Comparison of ENCODE assay signal across 9 mouse cellular contexts in genomic region chr1:78819592-78819991, GRCm38 (mm10). TPM values are rescaled to one million over a fixed set of nuclear protein-coding genes. Genes with fewer than 3 reads are reported as not detected.
DNase-seq lines count a peak whose midpoint lies in the region; ATAC-seq lines count a peak whose summit lies in the region.
"Had no signal": no experiment of that assay in that cellular context is flagged by ENCODE, and none has a peak within 500 bp of the region (broad histone marks: within the 10 kb centered on the region; RNA-seq: fewer than 3 reads in every experiment).

No protein-coding gene starts in this region.

- no peak overlapping the region for H3K4me3 ChIP-seq in intestine, embryonic 16.5 days (ENCODE audit: low read length)
- no peak overlapping the region for H3K4me3 ChIP-seq in stomach, embryonic 15.5 days (replicated peaks)
- H3K4me3 ChIP-seq in liver, embryonic 12.5 days, result no peak overlapping the region
- H3K4me3 ChIP-seq: midbrain, embryonic 12.5 days had no signal

- ATAC-seq in intestine, embryonic 16.5 days, result peak; percentile 38
- ATAC-seq in stomach, embryonic 15.5 days (ENCODE audit: insufficient read depth, low FRiP score, low read depth), result peak; percentile 16; the same call in 1 of the 2 replicates
- no peak for ATAC-seq in liver, embryonic 12.5 days

- no peaks in the 10 kb centered on the region for H3K9me3 ChIP-seq in intestine, embryonic 16.5 days (ENCODE audit: control insufficient read depth, low read length)
- H3K9me3 ChIP-seq in stomach, embryonic 15.5 days, result no peaks in the 10 kb centered on the region
- no peaks in the 10 kb centered on the region for H3K9me3 ChIP-seq in liver, embryonic 12.5 days (replicated peaks)
- H3K9me3 ChIP-seq: midbrain, embryonic 12.5 days had no signal

- no peaks in the 10 kb centered on the region for H3K27me3 ChIP-seq in intestine, embryonic 16.5 days (replicated peaks; ENCODE audit: control insufficient read depth, insufficient read depth, low read length)
- no peaks in the 10 kb centered on the region for H3K27me3 ChIP-seq in stomach, embryonic 15.5 days (replicated peaks)
- no peaks in the 10 kb centered on the region for H3K27me3 ChIP-seq in liver, embryonic 12.5 days (replicated peaks)
- H3K27me3 ChIP-seq: midbrain, embryonic 12.5 days had no signal

- no peak overlapping the region for H3K9ac ChIP-seq in intestine, embryonic 16.5 days (ENCODE audit: low read depth, low read length)
- H3K9ac ChIP-seq in stomach, embryonic 15.5 days, result no peak overlapping the region
- no peak overlapping the region for H3K9ac ChIP-seq in liver, embryonic 12.5 days
- H3K9ac ChIP-seq: midbrain, embryonic 12.5 days had no signal

- peak; percentile 46 for DNase-seq in embryo, embryonic 11 days
- no peak for DNase-seq in embryo, embryonic 9.5 days (ENCODE audit: extremely low spot score)
- peak; percentile 48 for DNase-seq in testis, postnatal 10 days (ENCODE audit: low spot score)
- DNase-seq in testis, postnatal 14 days (ENCODE audit: low spot score), result no peak
- no peak for DNase-seq in layer of hippocampus, adult 11-12 months (ENCODE audit: low spot score)

- peaks cover 16% of the 10 kb centered on the region for H3K4me1 ChIP-seq in intestine, embryonic 16.5 days (ENCODE audit: control insufficient read depth, insufficient read depth, low read length)
- H3K4me1 ChIP-seq in stomach, embryonic 15.5 days, result peaks cover 19% of the 10 kb centered on the region
- no peaks in the 10 kb centered on the region for H3K4me1 ChIP-seq in liver, embryonic 12.5 days

- H3K27ac ChIP-seq in intestine, embryonic 16.5 days (ENCODE audit: low read length), result peak overlapping the region; percentile 80
- H3K27ac ChIP-seq in stomach, embryonic 15.5 days, result peak overlapping the region; percentile 86
- H3K27ac ChIP-seq in liver, embryonic 12.5 days, result no peak overlapping the region
- H3K27ac ChIP-seq: midbrain, embryonic 12.5 days had no signal

- 30% methylated on average over 7 of the region's 7 CpGs for WGBS in intestine, embryonic 16.5 days
- WGBS in stomach, embryonic 15.5 days, result 25% methylated on average over 7 of the region's 7 CpGs
- WGBS in liver, embryonic 12.5 days (ENCODE audit: insufficient replicate concordance), result 67% methylated on average over 7 of the region's 7 CpGs

- H3K36me3 ChIP-seq in intestine, embryonic 16.5 days (ENCODE audit: control insufficient read depth, insufficient read depth, low read length), result no peaks in the 10 kb centered on the region
- no peaks in the 10 kb centered on the region for H3K36me3 ChIP-seq in stomach, embryonic 15.5 days
- H3K36me3 ChIP-seq in liver, embryonic 12.5 days, result no peaks in the 10 kb centered on the region
- H3K36me3 ChIP-seq: midbrain, embryonic 12.5 days had no signal

- H3K4me2 ChIP-seq in intestine, embryonic 16.5 days (ENCODE audit: low read depth, low read length), result peak overlapping the region; percentile 35; the same call in 1 of the 2 replicates
- peak overlapping the region; percentile 36 for H3K4me2 ChIP-seq in stomach, embryonic 15.5 days
- no peak overlapping the region for H3K4me2 ChIP-seq in liver, embryonic 12.5 days
- H3K4me2 ChIP-seq: midbrain, embryonic 12.5 days had no signal

RNA-seq across cellular contexts. Expression of gene Kcne4, which starts 3.0 kb away (rescaled TPM):
- 5.6 and 6.0 TPM in 2 replicates for polyA plus RNA-seq in intestine, embryonic 16.5 days (2015; fragmentation: Nextera tagmentation; extraction: Ambion mirVana)
- 8.0 and 8.1 TPM in 2 replicates for polyA plus RNA-seq in stomach, embryonic 15.5 days (2015; fragmentation: Nextera tagmentation; extraction: Ambion mirVana)
- 0.07 and 0.12 TPM in 2 replicates for polyA plus RNA-seq in liver, embryonic 12.5 days (2016; fragmentation: Nextera tagmentation; extraction: Ambion mirVana)

Comparison
In these comparisons a context has a peak if more than half of its experiments do, and no peak if none do; other contexts are left out.
1. DNase-seq: peak in embryo, embryonic 11 days (single experiment) and testis, postnatal 10 days (single experiment); none in embryo, embryonic 9.5 days (single experiment), testis, postnatal 14 days (single experiment) and layer of hippocampus, adult 11-12 months (single experiment).